Mouse (Mus musculus) left cerebral cortex, postnatal 36 days (tissue): ENCODE measurements around the gene Abhd17b. TPM values are rescaled to one million over a fixed set of nuclear protein-coding genes. Genes with fewer than 3 reads are reported as not detected.
A peak's percentile ranks its signal among the peaks of the same experiment; 100 is the strongest.

Source experiments
- DNase-seq, 2 experiments: peaks; one replicate each; pipeline ENCODE4 v3.0.0; 2021 to 2022; ENCODE audit warnings: low spot score in 2 of 2, mixed read lengths in 1 of 2
- intact Hi-C: fragments of 180-260 bp; cut with DNase I; formaldehyde crosslinking; loops from one replicate; pipeline ENCODE4 v1.15.1; 2025
- total RNA-seq, 2 experiments: library from RNA; stranded (reverse); gene quantifications; 2 replicates each; pipeline ENCODE4 v1.2.3; 2021

Gene Abhd17b
- total RNA-seq, 2 experiments from 2014 or later: 43.2 to 45.9 TPM

DNA sequence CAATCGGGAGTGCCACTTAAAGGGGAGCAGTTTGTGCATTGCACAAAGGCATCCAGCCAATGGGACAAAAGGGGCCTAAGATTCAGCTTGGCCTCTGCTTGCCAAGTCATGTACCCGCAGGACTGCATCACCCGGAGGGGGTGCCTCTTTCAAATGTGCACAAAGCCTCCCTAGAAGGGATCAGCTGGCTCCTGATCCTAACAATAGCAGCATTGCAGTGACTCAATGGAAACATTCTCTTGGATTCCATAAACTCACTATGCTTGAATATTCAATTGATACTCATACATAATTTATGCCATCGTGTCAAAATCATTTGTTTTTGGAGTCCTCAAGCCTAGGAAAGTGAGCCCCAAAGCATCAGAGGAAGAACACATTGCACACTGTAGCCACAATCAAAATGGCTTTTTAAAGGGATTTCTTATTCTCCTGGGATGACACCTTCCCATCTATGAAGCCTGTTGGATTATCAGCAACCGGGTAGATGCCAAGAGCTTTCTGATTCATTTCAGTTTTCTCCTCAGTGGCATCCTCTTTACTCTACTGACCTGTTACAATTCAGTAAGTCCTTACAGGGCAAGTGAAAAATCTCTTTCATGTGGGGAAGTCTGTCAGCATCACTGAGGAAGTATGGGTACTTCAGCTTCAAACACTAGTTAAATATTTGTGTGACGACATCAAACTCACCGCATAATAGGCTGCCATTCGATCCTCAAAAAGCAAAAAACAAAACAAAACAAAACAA, 71.1 kb downstream of the Abhd17b start:
- intact Hi-C loops: loop anchor here (5.0 kb wide), 1 partner anchor 72 kb away; the partner anchor contains the start of genes 1110059E24Rik and Abhd17b
- DNase-seq: peak; percentile 41 to 46

- intact Hi-C loops: no loop called here
Observed at GRCm38 (mm10) chr19:21725168-21725567, 72.2 kb downstream of the Abhd17b start.

DNA sequence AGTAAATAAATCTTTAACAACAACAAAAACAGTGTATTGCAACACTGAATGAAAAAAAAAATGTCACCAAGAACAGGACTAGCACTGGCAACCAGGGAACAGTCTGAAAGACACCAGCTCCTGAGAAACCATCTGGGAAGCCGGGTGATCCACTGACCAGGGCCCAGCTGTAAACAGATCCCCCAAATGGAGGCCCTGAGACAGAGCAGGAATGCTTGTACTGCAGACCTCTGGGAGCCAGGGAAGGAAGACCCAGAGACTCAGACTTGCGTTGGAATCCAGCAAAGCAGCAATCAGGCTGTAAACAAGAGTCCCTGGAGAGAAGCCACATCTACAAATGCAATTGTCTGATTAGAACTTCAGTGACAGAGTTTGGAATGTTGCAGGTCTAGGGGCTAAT, 74.1 kb downstream of the Abhd17b start:
- DNase-seq: no peak
- intact Hi-C loops: no loop called here

More at GRCm38 (mm10) chr19:21725168-21725567, 72.2 kb downstream of the Abhd17b start:
- DNase-seq: no peak

- intact Hi-C loops: no loop called here
- DNase-seq: no peak
Observed at GRCm38 (mm10) chr19:21728342-21728741, 75.4 kb downstream of the Abhd17b start.

DNA sequence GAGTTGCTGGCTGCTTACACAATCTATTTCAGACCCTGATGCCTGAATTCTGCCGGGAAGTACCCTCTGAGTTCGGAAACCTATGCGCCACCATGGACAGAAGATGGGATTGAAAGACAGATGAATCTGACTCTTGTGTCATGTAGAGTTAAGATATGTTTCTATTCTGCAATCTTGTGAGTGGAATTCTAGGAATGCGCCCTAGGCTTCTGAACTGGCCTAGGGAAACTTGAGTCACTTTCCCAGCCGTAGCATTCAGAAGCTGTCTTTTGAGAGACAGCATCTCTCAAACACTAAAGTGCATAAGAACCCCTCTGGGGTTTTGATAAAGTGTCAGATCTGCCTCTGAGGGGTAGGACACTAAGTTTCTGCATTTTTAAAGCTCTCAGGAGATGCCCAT, 78.9 kb downstream of the Abhd17b start:
- DNase-seq: no peak
- intact Hi-C loops: loop anchor here (5.0 kb wide), 1 partner anchor 570 kb away; no protein-coding TSS in a partner anchor

GRCm38 (mm10) chr19:21733176-21733575, 80.2 kb downstream of the Abhd17b start:
- intact Hi-C loops: loop anchor here (5.0 kb wide), 1 partner anchor 569 kb away; no protein-coding TSS in a partner anchor
- DNase-seq: no peak

- intact Hi-C loops: loop anchor here (5.0 kb wide), 1 partner anchor 568 kb away; no protein-coding TSS in a partner anchor
- no peak for DNase-seq
Observed at GRCm38 (mm10) chr19:21734112-21734511, 81.1 kb downstream of the Abhd17b start.

Other genes starting within 250 kb of the Abhd17b start
- gene Gda, start 179.7 kb upstream of the Abhd17b start, total RNA-seq: 100 to 1,000 TPM; 184 to 196 TPM
- 10 to 100 TPM; 21.2 to 22.7 TPM for gene 1110059E24Rik, start 209 bp upstream of the Abhd17b start, total RNA-seq
- 10 to 100 TPM; 12.3 to 15.9 TPM for gene Cemip2, start 125.2 kb downstream of the Abhd17b start, total RNA-seq